Mouse (Mus musculus): ENCODE measurements at regions not wholly inside any gene's neighbourhood (a gene's known extent, or its start where the extent isn't known, plus 50 kb on each side); places are given as distances from the start of the nearest gene placed in this dataset.
"Not testable (repeated sequence)": the region's sequence is repeated elsewhere in the genome, so short reads cannot be mapped to it uniquely, and the experiment has no call there.

- DNase-seq (ENCODE audit: low spot score): no peak
Measured at GRCm38 (mm10) chr10:43671785-43672184, 93.7 kb downstream of the Cd24a start.

GRCm38 (mm10) chr10:43672490-43672889 lies 94.4 kb downstream of the Cd24a start:
- no peak for DNase-seq (ENCODE audit: low spot score)

- DNase-seq (ENCODE audit: low spot score): no peak
Measured at GRCm38 (mm10) chr10:43674749-43675148, 96.7 kb downstream of the Cd24a start.

- not testable (repeated sequence) for DNase-seq (ENCODE audit: low spot score)
Measured at GRCm38 (mm10) chr10:43675495-43675894, 97.4 kb downstream of the Cd24a start.

- DNase-seq (ENCODE audit: low spot score): no peak
Measured at GRCm38 (mm10) chr10:43676289-43676688, 98.2 kb downstream of the Cd24a start.

GRCm38 (mm10) chr10:43684247-43685033 lies 106.4 kb downstream of the Cd24a start:
- no peak for DNase-seq (ENCODE audit: low spot score)

- DNase-seq (ENCODE audit: low spot score): no peak
Measured at GRCm38 (mm10) chr10:43689161-43689913, 111.3 kb downstream of the Cd24a start.

- DNase-seq (ENCODE audit: low spot score): no peak
Measured at GRCm38 (mm10) chr10:43689914-43690316, 111.8 kb downstream of the Cd24a start.

GRCm38 (mm10) chr10:43693974-43694373 lies 115.9 kb downstream of the Cd24a start:
- DNase-seq (ENCODE audit: low spot score): no peak

GRCm38 (mm10) chr10:43694508-43694907 lies 116.4 kb downstream of the Cd24a start:
- DNase-seq (ENCODE audit: low spot score): no peak

GRCm38 (mm10) chr10:43695470-43695869 lies 117.4 kb downstream of the Cd24a start:
- DNase-seq (ENCODE audit: low spot score): no peak

- no peak for DNase-seq (ENCODE audit: low spot score)
Measured at GRCm38 (mm10) chr10:43697917-43698316, 119.8 kb downstream of the Cd24a start.

- DNase-seq (ENCODE audit: low spot score): no peak
Measured at GRCm38 (mm10) chr10:43700371-43701289, 122.5 kb downstream of the Cd24a start.

- DNase-seq (ENCODE audit: low spot score): no peak
Measured at GRCm38 (mm10) chr10:43702895-43703294, 124.8 kb downstream of the Cd24a start.

- DNase-seq (ENCODE audit: low spot score): no peak
Measured at GRCm38 (mm10) chr10:43706001-43706988, 128.2 kb downstream of the Cd24a start.

- no peak for DNase-seq (ENCODE audit: low spot score)
Measured at GRCm38 (mm10) chr10:43707011-43707410, 128.9 kb downstream of the Cd24a start.

- DNase-seq (ENCODE audit: low spot score): no peak
Measured at GRCm38 (mm10) chr10:43707821-43708373, 129.8 kb downstream of the Cd24a start.

- no peak for DNase-seq (ENCODE audit: low spot score)
Measured at GRCm38 (mm10) chr10:43709278-43710033, 131.4 kb downstream of the Cd24a start.

- no peak for DNase-seq (ENCODE audit: low spot score)
Measured at GRCm38 (mm10) chr10:43710186-43710885, 132.3 kb downstream of the Cd24a start.

All from left cerebral cortex, adult 11 months (tissue).